Mouse (Mus musculus) heart, postnatal 25 days (tissue): ENCODE results near the gene Lbh. TPM values are rescaled to one million over a fixed set of nuclear protein-coding genes. Genes with fewer than 3 reads are reported as not detected.

Experiments used
- DNase-seq: peaks from one replicate; pipeline ENCODE4 v3.0.0; 2022; ENCODE audit warnings: low spot score
- intact Hi-C: fragments of 180-260 bp; cut with DNase I; formaldehyde crosslinking; loops from one replicate; pipeline ENCODE4 v1.15.1; 2025
- total RNA-seq, 2 experiments: library from RNA; stranded (reverse); gene quantifications; 2 replicates each; pipeline ENCODE4 v1.2.3; 2021

The Lbh gene
- total RNA-seq, 2 experiments from 2014 or later, result 390 to 430 TPM

DNA sequence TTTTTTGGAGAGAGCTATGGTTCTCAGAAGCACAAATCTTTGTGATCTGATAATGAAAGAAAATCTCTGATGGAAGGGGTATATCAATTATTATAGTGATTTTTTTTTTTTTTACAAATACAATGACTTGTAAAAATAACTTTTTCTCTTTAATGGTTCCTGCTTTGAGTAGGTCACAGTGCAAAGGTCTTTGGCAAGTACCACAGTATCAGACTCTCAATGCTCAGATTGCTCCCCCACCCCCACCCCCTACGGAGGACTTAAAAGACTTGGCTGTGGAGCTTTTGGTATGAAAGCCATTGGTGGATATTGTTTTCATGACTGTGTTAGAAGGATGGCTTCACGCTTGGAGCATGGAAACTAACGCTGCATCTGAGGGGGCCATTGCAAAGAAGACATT is 18.2 kb downstream of the Lbh start:
- no peak for DNase-seq

DNA sequence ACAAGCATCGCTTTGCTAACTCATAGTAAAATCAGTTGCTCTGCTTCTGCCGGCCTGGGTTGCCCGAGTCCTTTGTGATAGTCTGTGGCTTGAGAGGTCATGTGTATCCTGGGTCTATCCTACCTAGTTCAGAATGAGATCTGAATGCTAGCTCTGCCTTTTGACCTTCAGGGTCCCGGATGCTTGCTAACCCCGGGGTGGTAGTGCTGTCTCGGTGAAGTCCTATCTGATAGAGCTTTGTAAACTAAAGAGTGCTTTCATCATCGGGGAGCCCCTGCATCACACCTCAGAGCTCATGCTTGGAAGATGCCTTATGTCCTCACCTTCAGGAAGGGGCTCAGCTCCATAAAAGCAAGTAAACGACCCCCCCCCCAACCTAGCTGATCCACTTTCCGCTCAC is 19.1 kb downstream of the Lbh start:
- DNase-seq, result no peak
- intact Hi-C loops, result loop anchor here (1.0 to 5.0 kb wide), 2 partner anchors 17 to 35 kb away; no protein-coding TSS in a partner anchor

More for the DNA sequence above, 18.2 kb downstream of the Lbh start:
- intact Hi-C loops, result loop anchor here (5.0 kb wide), 1 partner anchor 36 kb away; no protein-coding TSS in a partner anchor

DNA sequence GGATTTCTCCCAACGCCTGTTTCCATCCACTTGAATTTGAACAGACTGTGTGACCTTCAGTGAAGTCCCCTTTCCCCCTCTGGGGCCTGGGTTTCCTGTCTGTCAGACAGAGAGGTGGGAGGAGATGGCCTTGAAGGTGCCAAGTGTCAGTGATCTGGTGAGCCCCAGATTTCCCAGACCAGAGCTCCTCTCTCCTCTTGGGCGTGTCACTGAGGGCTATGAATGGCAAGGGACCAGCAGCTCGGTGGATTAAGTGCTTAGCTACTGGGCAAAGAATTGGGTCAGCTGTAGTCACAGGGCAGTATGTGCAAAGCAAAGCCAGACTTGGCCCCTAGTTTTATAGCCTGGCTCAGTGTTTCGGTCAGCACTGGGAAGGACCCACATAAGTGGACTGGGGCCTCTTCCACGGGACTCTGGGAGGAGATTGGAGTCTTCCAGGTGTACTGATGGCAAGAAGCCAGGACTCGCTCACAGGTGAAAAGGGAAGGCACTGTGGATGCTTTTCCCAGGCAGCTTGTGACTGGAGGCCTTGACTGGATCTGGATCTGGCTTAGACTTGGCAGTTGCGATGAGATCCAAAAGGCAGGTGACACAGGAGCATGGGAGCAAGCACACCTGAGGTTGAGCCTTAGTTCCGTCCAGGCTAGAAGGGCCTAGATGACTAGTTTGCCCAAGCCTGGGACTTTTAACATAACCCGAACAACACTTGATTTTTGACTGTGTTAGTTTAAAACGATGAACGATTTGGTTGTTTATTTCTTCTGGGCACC is 20.1 kb downstream of the Lbh start:
- intact Hi-C loops, result loop anchor here (5.0 kb wide), 1 partner anchor 34 kb away; no protein-coding TSS in a partner anchor
- DNase-seq, result no peak

DNA sequence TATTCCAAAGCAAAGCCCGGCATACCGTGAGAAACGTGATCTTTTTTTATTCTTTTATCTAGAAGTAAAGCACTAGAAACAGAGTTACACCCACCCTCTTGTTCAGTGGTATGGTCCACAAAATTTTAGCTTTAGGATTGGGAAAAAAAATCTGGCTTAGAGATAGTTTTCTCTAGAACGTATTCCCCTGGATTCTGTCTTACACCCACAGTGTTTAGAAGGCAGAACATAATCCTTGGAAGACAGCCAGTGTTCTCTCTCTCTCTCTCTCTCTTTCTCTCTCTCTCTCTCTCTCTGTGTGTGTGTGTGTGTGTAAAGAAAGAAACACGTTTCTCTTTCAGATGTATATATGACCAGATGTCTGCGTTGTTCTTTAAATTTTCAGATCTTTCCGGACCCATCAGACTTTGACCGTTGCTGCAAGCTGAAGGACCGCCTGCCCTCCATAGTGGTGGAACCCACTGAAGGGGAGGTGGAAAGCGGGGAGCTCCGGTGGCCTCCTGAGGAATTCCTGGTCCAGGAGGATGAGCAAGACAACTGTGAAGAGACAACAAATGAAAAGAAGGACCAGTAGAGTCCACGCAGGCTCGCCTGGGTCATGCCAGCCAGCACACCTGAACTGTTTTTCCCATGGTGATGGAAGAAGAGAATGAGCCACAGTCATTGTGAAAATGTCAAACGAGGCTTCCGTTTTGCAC is 20.9 kb downstream of the Lbh start:
- intact Hi-C loops, result loop anchor here (5.0 kb wide), 1 partner anchor 33 kb away; no protein-coding TSS in a partner anchor
- no peak for DNase-seq

DNA sequence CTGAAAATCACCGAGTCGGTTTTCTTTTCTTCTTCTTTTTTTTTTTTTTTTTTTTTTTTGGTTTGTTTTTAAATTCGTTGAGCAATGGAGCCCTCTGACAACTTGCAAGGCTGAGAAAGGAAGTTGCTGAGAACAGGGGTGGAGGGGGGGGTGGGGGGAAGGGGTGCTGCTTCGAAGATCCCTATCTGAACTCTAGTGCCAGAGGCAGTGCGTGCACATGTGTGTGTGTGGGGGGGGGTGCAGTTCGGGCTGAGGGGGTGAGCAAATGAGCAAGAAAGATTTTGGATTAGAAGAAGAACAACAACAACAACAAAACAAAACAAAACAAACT is 21.4 kb downstream of the Lbh start:
- intact Hi-C loops, result loop anchor here (5.0 kb wide), 1 partner anchor 33 kb away; no protein-coding TSS in a partner anchor

GRCm38 (mm10) chr17:72944368-72944767 is 26.3 kb downstream of the Lbh start:
- intact Hi-C loops, result no loop called here
- DNase-seq, result no peak

More for the DNA sequence above, 21.4 kb downstream of the Lbh start:
- no peak for DNase-seq

DNA sequence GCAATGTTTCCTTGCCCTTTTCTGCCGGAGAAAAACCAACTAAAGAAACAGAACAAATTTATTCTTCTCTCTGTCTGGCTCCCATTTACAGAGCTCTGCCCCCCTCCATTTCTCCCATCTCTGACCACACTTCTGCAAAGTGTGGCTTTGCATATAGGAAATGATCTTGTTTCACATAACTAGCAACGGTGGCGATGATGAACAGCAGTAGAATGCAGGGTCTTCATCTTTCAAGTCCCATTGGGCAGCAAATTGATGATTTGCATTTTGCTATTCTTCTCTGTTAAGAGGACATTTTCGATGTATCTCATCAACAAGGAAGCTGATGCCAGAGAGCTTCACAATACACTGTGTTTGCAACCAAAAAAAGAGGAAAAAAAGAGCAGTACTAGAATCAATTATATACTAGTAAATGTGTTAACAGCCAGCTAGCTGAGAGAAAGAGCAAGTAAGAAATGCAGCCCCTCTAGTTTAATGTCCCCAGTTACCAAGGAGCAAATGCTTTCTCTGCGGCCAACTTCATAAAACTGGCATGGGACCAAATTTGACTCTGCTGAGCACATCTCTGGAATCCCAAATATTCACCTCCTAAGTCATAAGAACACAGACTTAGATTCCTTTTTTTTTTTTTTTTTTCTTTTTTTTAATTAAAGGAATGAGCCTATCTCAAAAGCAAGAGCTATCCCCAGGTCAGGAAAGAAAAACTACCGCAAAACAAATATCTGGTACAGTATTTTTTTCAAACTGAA is 29.2 kb downstream of the Lbh start:
- DNase-seq, result no peak
- intact Hi-C loops, result no loop called here

DNA sequence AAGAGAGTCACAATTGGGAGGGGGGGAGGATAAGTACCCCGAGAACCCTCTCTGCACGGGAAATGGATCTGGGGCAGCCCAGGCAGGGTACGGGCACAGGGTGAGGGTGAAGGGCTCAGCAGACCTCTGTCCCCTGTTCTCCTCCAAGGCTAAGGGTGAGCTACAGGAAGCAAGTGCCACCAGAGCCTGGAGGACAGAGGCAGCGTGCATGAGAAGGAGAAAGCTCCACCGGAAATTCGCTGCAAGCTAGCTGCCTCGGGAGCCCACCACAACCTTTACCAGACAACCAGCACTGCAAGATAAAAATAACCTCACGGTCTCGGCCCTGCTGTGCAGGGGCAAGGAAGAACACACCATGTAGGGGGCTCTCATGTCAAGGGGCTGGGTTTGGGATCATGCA is 30.0 kb downstream of the Lbh start:
- DNase-seq, result no peak
- intact Hi-C loops, result no loop called here

GRCm38 (mm10) chr17:72949247-72949701 is 31.2 kb downstream of the Lbh start:
- intact Hi-C loops, result no loop called here
- DNase-seq, result no peak

DNA sequence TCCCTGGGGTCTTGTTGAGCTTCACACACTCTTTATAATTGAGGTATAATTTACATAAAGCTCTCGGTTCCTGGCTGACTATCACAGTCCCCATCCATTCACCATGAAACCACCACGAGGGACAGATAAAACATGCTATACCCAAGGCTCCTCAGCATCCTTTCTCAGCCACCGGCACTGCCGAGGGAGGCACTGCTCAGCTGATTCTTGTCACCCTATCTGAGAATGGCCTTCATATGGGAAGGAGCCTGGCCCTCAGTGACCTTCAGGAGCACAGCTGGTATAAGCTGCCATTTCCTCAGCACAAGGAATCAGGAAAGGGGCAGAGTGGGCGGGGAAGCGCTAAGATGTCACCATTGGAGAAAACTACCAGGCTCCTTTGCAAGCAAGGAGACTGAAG is 33.2 kb downstream of the Lbh start:
- intact Hi-C loops, result no loop called here
- DNase-seq, result no peak

GRCm38 (mm10) chr17:72953811-72954685 is 35.9 kb downstream of the Lbh start:
- no peak for DNase-seq
- intact Hi-C loops, result no loop called here

GRCm38 (mm10) chr17:72955534-72955933 is 37.4 kb downstream of the Lbh start:
- intact Hi-C loops, result no loop called here
- DNase-seq, result no peak

DNA sequence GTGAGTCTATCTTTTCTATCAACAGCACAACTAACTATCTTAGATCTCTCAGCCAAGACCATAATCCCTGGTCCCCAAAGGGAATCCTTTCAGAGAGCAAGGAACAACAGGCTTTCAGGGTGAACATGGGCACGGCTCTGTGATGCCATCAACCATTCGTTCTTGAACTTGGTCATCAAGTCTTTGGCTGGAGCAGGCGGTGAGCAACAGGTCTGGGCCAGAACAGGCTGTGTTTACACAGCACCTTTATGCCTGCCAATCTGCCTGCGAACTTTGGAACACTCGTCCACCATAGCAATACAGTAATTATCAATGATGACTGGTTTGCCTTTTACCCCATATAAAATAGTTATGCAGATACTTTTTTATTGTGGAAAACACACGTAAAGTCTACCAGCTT is 38.9 kb downstream of the Lbh start:
- intact Hi-C loops, result no loop called here
- DNase-seq, result no peak

- DNase-seq, result no peak
- intact Hi-C loops, result no loop called here
Observed at GRCm38 (mm10) chr17:72958886-72959285, 40.8 kb downstream of the Lbh start.

- intact Hi-C loops, result no loop called here
- no peak for DNase-seq
Observed at GRCm38 (mm10) chr17:72959497-72960039, 41.5 kb downstream of the Lbh start.

- no peak for DNase-seq
- intact Hi-C loops, result no loop called here
Observed at GRCm38 (mm10) chr17:72960243-72960642, 42.1 kb downstream of the Lbh start.

DNA sequence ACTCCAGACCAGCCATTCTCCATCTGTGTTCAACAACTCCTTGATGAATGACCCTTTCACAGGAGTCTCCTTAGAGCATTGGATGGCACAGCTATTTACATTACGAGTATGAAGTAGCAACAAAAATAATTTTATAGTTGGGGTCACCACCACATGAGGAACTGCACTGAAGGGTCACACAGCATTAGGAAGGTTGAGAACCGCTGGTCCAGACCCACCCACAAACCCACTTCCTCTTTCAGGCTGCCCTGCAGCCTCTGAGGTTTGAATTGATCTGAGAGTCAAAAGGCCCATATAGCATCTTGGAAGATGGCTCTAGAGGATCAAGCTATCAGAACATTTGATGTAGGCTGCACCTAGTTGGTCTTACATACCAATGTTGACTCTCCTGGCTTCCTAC is 42.8 kb downstream of the Lbh start:
- intact Hi-C loops, result no loop called here
- no peak for DNase-seq

DNA sequence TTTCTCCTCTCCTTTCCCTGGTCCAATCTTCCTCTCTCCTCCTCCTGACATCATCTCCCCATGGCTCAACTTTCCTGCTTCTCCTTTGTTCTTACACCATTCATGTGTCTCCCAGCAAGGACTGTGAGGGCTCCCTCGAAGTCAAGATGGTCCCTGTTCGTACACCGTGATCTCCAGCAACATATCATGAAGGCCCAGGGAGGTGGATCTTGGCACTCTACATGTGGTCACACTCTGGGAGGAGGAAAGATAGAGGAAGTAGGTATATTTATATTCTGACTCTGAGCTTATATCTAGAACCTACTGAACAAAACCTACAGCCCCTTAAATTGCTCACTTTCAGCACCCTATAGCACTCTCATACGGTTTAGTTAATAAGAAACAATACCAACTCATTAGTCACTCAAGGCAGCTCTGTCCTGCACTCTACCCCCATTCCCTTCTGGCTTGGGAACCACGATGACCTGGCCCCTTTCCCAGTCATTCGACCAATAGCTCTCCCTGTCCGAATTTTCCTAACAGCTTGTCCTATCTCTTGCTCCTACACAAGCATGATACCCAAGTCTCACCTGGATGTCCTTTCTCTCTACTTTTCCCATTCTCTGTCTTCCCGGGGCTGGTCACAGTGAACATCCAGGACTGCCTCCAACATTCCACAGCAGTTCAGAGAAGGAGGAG is 44.0 kb downstream of the Lbh start:
- intact Hi-C loops, result no loop called here
- DNase-seq, result no peak

DNA sequence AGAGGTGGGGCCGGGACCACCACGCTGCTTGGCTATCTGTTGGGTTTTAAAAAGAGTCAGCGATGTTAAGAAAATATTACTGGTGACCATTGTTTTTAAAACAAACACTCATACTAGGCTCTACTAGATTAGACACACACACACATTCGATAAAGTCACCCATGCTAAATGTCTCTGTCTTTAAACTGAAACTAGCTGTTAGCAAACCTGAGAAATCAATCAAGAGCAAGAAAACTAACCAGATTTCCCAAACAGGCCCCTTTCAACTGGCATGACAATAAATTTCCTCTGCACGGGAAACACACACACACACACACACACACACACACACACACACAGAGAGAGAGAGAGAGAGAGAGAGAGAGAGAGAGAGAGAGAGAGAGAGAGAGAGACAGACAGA is 47.6 kb downstream of the Lbh start:
- intact Hi-C loops, result no loop called here
- no peak for DNase-seq
